Mouse (Mus musculus): ENCODE measurements around the gene Iqschfp. TPM values are rescaled to one million over a fixed set of nuclear protein-coding genes. Genes with fewer than 3 reads are reported as not detected.

Gene Iqschfp
- polyA plus RNA-seq, 1 experiment from 2014 or later = not detected

- 80% methylated on average over 6 of the region's 6 CpGs for WGBS
- ATAC-seq = no peak
Observed at GRCm38 (mm10) chr3:68624471-68624870, 732.4 kb downstream of the Iqschfp start.

GRCm38 (mm10) chr3:68630261-68630660 lies 738.2 kb downstream of the Iqschfp start:
- Histone ChIP-seq H3K9me3 (ENCODE audit: low read length) (no peaks in the 10 kb centered on the region), H3K9ac (replicated peaks; ENCODE audit: low read depth) (no peak overlapping the region), H3K4me2 (replicated peaks; ENCODE audit: low read depth, low read length) (no peak overlapping the region), H3K27me3 (replicated peaks; ENCODE audit: insufficient read depth, low read length) (no peaks in the 10 kb centered on the region), H3K4me3 (ENCODE audit: low read depth, low read length) (no peak overlapping the region), H3K36me3 (ENCODE audit: insufficient read depth, low read length) (no peaks in the 10 kb centered on the region; the same call in 1 of the 2 replicates), H3K4me1 (ENCODE audit: insufficient read depth, low read depth, low read length) (no peaks in the 10 kb centered on the region), H3K27ac (ENCODE audit: low read length) (no peak overlapping the region)
- ATAC-seq = no peak
- WGBS = 78% methylated on average over 4 of the region's 4 CpGs
- DNase-seq (ENCODE audit: low spot score) = no peak
- TF ChIP-seq CTCF (IDR thresholded peaks at IDR 0.05) (no peak), EP300 (IDR thresholded peaks at IDR 0.05) (no peak)

More at GRCm38 (mm10) chr3:68624471-68624870, 732.4 kb downstream of the Iqschfp start:
- TF ChIP-seq CTCF (IDR thresholded peaks at IDR 0.05) = no peak
- TF ChIP-seq EP300 (IDR thresholded peaks at IDR 0.05) = no peak
- no peak overlapping the region for H3K27ac ChIP-seq (ENCODE audit: low read length)
- H3K4me3 ChIP-seq (ENCODE audit: low read depth, low read length) = no peak overlapping the region
- no peak overlapping the region for H3K9ac ChIP-seq (replicated peaks; ENCODE audit: low read depth)
- H3K27me3 ChIP-seq (replicated peaks; ENCODE audit: insufficient read depth, low read length) = no peaks in the 10 kb centered on the region
- no peak for DNase-seq (ENCODE audit: low spot score)
- H3K4me1 ChIP-seq (ENCODE audit: insufficient read depth, low read depth, low read length) = no peaks in the 10 kb centered on the region
- peaks cover 11% of the 10 kb centered on the region for H3K36me3 ChIP-seq (ENCODE audit: insufficient read depth, low read length)
- no peak overlapping the region for H3K4me2 ChIP-seq (replicated peaks; ENCODE audit: low read depth, low read length)
- no peaks in the 10 kb centered on the region for H3K9me3 ChIP-seq (ENCODE audit: low read length)

- H3K27ac ChIP-seq (ENCODE audit: low read length) = no peak overlapping the region
- no peaks in the 10 kb centered on the region for H3K27me3 ChIP-seq (replicated peaks; ENCODE audit: insufficient read depth, low read length)
- WGBS = 79% methylated on average over 3 of the region's 3 CpGs
- H3K4me2 ChIP-seq (replicated peaks; ENCODE audit: low read depth, low read length) = no peak overlapping the region
- H3K36me3 ChIP-seq (ENCODE audit: insufficient read depth, low read length) = no peaks in the 10 kb centered on the region
- no peak overlapping the region for H3K4me3 ChIP-seq (ENCODE audit: low read depth, low read length)
- H3K9me3 ChIP-seq (ENCODE audit: low read length) = no peaks in the 10 kb centered on the region
- TF ChIP-seq EP300 (IDR thresholded peaks at IDR 0.05) (no peak), CTCF (IDR thresholded peaks at IDR 0.05) (no peak)
- DNase-seq (ENCODE audit: low spot score) (no peak), ATAC-seq (no peak)
- no peaks in the 10 kb centered on the region for H3K4me1 ChIP-seq (ENCODE audit: insufficient read depth, low read depth, low read length)
- H3K9ac ChIP-seq (replicated peaks; ENCODE audit: low read depth) = no peak overlapping the region
Observed at GRCm38 (mm10) chr3:68630821-68631220, 738.8 kb downstream of the Iqschfp start.

GRCm38 (mm10) chr3:68632714-68633113 lies 740.7 kb downstream of the Iqschfp start:
- Histone ChIP-seq H3K27ac (ENCODE audit: low read length) (no peak overlapping the region), H3K4me2 (replicated peaks; ENCODE audit: low read depth, low read length) (no peak overlapping the region), H3K9ac (replicated peaks; ENCODE audit: low read depth) (no peak overlapping the region), H3K4me3 (ENCODE audit: low read depth, low read length) (no peak overlapping the region), H3K9me3 (ENCODE audit: low read length) (no peaks in the 10 kb centered on the region), H3K27me3 (replicated peaks; ENCODE audit: insufficient read depth, low read length) (no peaks in the 10 kb centered on the region), H3K4me1 (ENCODE audit: insufficient read depth, low read depth, low read length) (no peaks in the 10 kb centered on the region), H3K36me3 (ENCODE audit: insufficient read depth, low read length) (no peaks in the 10 kb centered on the region)
- ATAC-seq (no peak), DNase-seq (ENCODE audit: low spot score) (no peak)
- TF ChIP-seq CTCF (IDR thresholded peaks at IDR 0.05) (no peak), EP300 (IDR thresholded peaks at IDR 0.05) (no peak)
- 79% methylated on average over 3 of the region's 3 CpGs for WGBS

GRCm38 (mm10) chr3:68633577-68633976 lies 741.5 kb downstream of the Iqschfp start:
- H3K9me3 ChIP-seq (ENCODE audit: low read length) = no peaks in the 10 kb centered on the region
- H3K9ac ChIP-seq (replicated peaks; ENCODE audit: low read depth) = no peak overlapping the region
- H3K4me3 ChIP-seq (ENCODE audit: low read depth, low read length) = no peak overlapping the region
- ATAC-seq (no peak), DNase-seq (ENCODE audit: low spot score) (no peak)
- TF ChIP-seq CTCF (IDR thresholded peaks at IDR 0.05) = no peak
- TF ChIP-seq EP300 (IDR thresholded peaks at IDR 0.05) = no peak
- H3K27me3 ChIP-seq (replicated peaks; ENCODE audit: insufficient read depth, low read length) = no peaks in the 10 kb centered on the region
- H3K36me3 ChIP-seq (ENCODE audit: insufficient read depth, low read length) = no peaks in the 10 kb centered on the region
- H3K4me1 ChIP-seq (ENCODE audit: insufficient read depth, low read depth, low read length) = no peaks in the 10 kb centered on the region
- no peak overlapping the region for H3K4me2 ChIP-seq (replicated peaks; ENCODE audit: low read depth, low read length)
- no peak overlapping the region for H3K27ac ChIP-seq (ENCODE audit: low read length)
- WGBS = 84% methylated on average over 4 of the region's 4 CpGs

- Histone ChIP-seq H3K9ac (replicated peaks; ENCODE audit: low read depth) (no peak overlapping the region), H3K27ac (ENCODE audit: low read length) (no peak overlapping the region), H3K27me3 (replicated peaks; ENCODE audit: insufficient read depth, low read length) (no peaks in the 10 kb centered on the region), H3K4me3 (ENCODE audit: low read depth, low read length) (no peak overlapping the region), H3K9me3 (ENCODE audit: low read length) (no peaks in the 10 kb centered on the region), H3K4me1 (ENCODE audit: insufficient read depth, low read depth, low read length) (no peaks in the 10 kb centered on the region), H3K4me2 (replicated peaks; ENCODE audit: low read depth, low read length) (no peak overlapping the region), H3K36me3 (ENCODE audit: insufficient read depth, low read length) (no peaks in the 10 kb centered on the region)
- 49% methylated on average over 7 of the region's 7 CpGs for WGBS
- DNase-seq (ENCODE audit: low spot score) (no peak), ATAC-seq (no peak)
- TF ChIP-seq CTCF (IDR thresholded peaks at IDR 0.05) = no peak
- TF ChIP-seq EP300 (IDR thresholded peaks at IDR 0.05) = no peak
Observed at GRCm38 (mm10) chr3:68637960-68638359, 745.9 kb downstream of the Iqschfp start.

GRCm38 (mm10) chr3:68638703-68639102 lies 746.7 kb downstream of the Iqschfp start:
- no peak overlapping the region for H3K4me2 ChIP-seq (replicated peaks; ENCODE audit: low read depth, low read length)
- no peaks in the 10 kb centered on the region for H3K36me3 ChIP-seq (ENCODE audit: insufficient read depth, low read length)
- H3K9ac ChIP-seq (replicated peaks; ENCODE audit: low read depth) = no peak overlapping the region
- no peaks in the 10 kb centered on the region for H3K27me3 ChIP-seq (replicated peaks; ENCODE audit: insufficient read depth, low read length)
- H3K9me3 ChIP-seq (ENCODE audit: low read length) = no peaks in the 10 kb centered on the region
- no peak for TF ChIP-seq CTCF (IDR thresholded peaks at IDR 0.05)
- TF ChIP-seq EP300 (IDR thresholded peaks at IDR 0.05) = no peak
- no peak overlapping the region for H3K27ac ChIP-seq (ENCODE audit: low read length)
- DNase-seq (ENCODE audit: low spot score) = no peak
- WGBS = 92% methylated on average over 1 of the region's 1 CpGs
- no peaks in the 10 kb centered on the region for H3K4me1 ChIP-seq (ENCODE audit: insufficient read depth, low read depth, low read length)
- ATAC-seq = no peak
- H3K4me3 ChIP-seq (ENCODE audit: low read depth, low read length) = no peak overlapping the region

Data from lung, postnatal 0 days (tissue).